Mouse (Mus musculus): ENCODE measurements around the gene Ajm1. TPM values are rescaled to one million over a fixed set of nuclear protein-coding genes. Genes with fewer than 3 reads are reported as not detected.
A peak's percentile ranks its signal among the peaks of the same experiment; 100 is the strongest.

Gene Ajm1
- total and polyA plus RNA-seq, 2 experiments from 2014 or later, result 13.7 to 16.0 TPM

DNA sequence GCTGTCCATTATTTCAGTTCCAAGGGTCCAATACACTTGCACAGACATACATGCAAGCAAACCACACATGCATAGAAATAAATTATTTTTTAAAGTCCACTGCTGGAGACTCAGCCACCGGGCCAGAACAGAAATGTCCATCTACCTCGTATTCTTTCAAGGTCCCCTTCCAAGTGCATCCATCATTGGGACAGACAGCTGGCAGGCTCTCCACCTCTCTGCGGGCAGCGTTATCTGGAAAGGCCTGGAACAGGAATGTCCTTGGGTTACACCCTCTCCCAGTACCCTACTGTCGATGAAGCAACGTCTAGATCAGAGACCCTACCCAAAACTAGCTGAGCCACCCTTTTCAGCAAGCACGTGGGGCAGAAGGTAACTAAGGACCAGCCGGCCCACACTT is 45.0 kb downstream of the Ajm1 start:
- no peaks in the 10 kb centered on the region for H3K4me1 ChIP-seq (ENCODE audit: insufficient read depth)
- H3K4me3 ChIP-seq (ENCODE audit: low read depth, low read length), result no peak overlapping the region
- ATAC-seq, result no peak

DNA sequence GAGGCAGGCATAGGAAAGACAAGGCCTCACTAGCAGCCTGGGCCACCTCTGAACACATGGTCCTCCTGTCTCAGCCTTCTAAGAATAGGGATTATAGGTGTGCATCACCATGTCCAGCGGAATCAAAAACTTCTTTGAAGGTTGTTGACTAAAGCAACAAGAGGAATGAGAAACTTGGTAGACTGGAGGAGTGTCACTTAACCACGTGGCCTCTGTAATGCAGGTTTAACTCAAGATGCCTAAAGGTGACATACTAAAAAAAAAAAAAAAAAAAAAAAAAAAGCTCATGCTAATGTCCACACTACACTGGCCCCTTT is 46.7 kb downstream of the Ajm1 start:
- Histone ChIP-seq H3K9me3 (ENCODE audit: low read length) (no peaks in the 10 kb centered on the region), H3K36me3 (ENCODE audit: insufficient read depth) (peaks cover 14% of the 10 kb centered on the region), H3K9ac (no peak overlapping the region), H3K27me3 (ENCODE audit: insufficient read depth, low read length) (no peaks in the 10 kb centered on the region), H3K4me1 (ENCODE audit: insufficient read depth) (no peaks in the 10 kb centered on the region), H3K27ac (ENCODE audit: low read depth, low read length) (no peak overlapping the region), H3K4me2 (ENCODE audit: low read depth) (no peak overlapping the region), H3K4me3 (ENCODE audit: low read depth, low read length) (no peak overlapping the region)
- no peak for DNase-seq
- TF ChIP-seq CTCF (IDR thresholded peaks at IDR 0.05; ENCODE audit: low read depth), result no peak
- WGBS, result 98% methylated on average over 2 of the region's 2 CpGs
- no peak for ATAC-seq

More for the DNA sequence above, 45.0 kb downstream of the Ajm1 start:
- no peaks in the 10 kb centered on the region for H3K27me3 ChIP-seq (ENCODE audit: insufficient read depth, low read length)
- DNase-seq, result no peak
- H3K27ac ChIP-seq (ENCODE audit: low read depth, low read length), result no peak overlapping the region
- no peaks in the 10 kb centered on the region for H3K9me3 ChIP-seq (ENCODE audit: low read length)
- TF ChIP-seq CTCF (IDR thresholded peaks at IDR 0.05; ENCODE audit: low read depth), result no peak
- no peak overlapping the region for H3K9ac ChIP-seq
- peaks cover 7% of the 10 kb centered on the region; the same call in 1 of the 2 replicates for H3K36me3 ChIP-seq (ENCODE audit: insufficient read depth)
- no peak overlapping the region for H3K4me2 ChIP-seq (ENCODE audit: low read depth)
- 96% methylated on average over 8 of the region's 8 CpGs for WGBS

DNA sequence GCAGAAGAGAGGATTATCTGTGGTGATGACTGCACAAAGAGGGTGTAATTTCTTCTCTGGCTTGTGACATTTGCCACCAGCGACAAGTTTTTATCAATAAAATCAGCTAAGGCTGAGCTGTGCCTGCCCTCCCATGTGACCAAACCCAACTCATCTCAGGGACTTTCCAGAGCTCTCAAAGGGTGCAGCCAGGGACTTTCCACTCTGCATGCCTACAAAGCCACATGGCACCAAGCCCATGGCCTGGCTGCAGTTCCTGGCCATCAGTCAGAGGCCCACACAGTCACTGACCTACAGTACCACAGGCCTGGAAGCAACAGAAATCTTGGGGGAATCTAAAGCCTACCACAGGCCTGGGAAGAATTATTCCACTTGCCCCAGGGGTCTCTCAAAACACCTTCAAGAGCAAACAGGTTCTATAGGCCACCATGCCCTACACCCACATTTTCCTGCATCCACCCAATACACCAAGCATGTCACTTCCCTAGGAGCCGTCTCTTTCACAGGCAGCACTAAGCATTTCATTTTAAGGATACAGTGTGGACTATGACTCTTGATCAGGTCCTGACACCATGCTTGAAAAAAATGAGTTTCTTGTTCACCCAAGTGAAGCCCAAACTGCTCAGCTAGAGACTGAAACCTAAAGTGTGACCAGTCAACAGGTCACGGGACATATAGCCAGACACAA is 47.2 kb downstream of the Ajm1 start:
- Histone ChIP-seq H3K4me2 (ENCODE audit: low read depth) (no peak overlapping the region), H3K9ac (no peak overlapping the region), H3K4me3 (ENCODE audit: low read depth, low read length) (no peak overlapping the region), H3K27ac (ENCODE audit: low read depth, low read length) (no peak overlapping the region), H3K4me1 (ENCODE audit: insufficient read depth) (no peaks in the 10 kb centered on the region), H3K36me3 (ENCODE audit: insufficient read depth) (peaks cover 16% of the 10 kb centered on the region), H3K27me3 (ENCODE audit: insufficient read depth, low read length) (no peaks in the 10 kb centered on the region), H3K9me3 (ENCODE audit: low read length) (no peaks in the 10 kb centered on the region)
- 0 out of 2 replicates have a peak, but pooled peaks have one; percentile 29 for ATAC-seq
- no peak for TF ChIP-seq CTCF (IDR thresholded peaks at IDR 0.05; ENCODE audit: low read depth)
- DNase-seq, result no peak
- WGBS, result 92% methylated on average over 3 of the region's 3 CpGs

DNA sequence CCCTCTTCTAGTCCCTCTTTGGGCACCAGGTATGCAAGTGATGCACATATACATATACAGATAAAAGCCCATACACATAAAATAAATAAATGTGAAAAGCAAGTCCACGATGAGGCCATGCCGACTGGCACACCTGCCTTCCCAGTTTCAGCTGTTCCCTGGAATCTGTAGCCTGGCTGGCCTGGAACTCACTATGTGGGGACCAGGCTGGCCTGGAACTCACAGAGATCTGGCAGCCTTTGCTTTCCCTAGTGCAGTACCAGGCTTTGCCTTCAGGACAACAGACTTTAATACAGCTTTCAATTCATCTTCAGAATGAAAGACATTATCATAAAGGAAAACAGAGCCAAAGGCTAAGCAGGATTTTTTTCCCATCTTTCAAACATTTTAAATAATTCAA is 47.9 kb downstream of the Ajm1 start:
- no peak overlapping the region for H3K4me2 ChIP-seq (ENCODE audit: low read depth)
- H3K9me3 ChIP-seq (ENCODE audit: low read length), result no peaks in the 10 kb centered on the region
- ATAC-seq (no peak), DNase-seq (no peak)
- no peak for TF ChIP-seq CTCF (IDR thresholded peaks at IDR 0.05; ENCODE audit: low read depth)
- H3K27me3 ChIP-seq (ENCODE audit: insufficient read depth, low read length), result no peaks in the 10 kb centered on the region
- H3K9ac ChIP-seq, result no peak overlapping the region
- no peak overlapping the region for H3K27ac ChIP-seq (ENCODE audit: low read depth, low read length)
- no peak overlapping the region for H3K4me3 ChIP-seq (ENCODE audit: low read depth, low read length)
- no peaks in the 10 kb centered on the region for H3K4me1 ChIP-seq (ENCODE audit: insufficient read depth)
- peaks cover 22% of the 10 kb centered on the region for H3K36me3 ChIP-seq (ENCODE audit: insufficient read depth)
- 97% methylated on average over 2 of the region's 2 CpGs for WGBS

DNA sequence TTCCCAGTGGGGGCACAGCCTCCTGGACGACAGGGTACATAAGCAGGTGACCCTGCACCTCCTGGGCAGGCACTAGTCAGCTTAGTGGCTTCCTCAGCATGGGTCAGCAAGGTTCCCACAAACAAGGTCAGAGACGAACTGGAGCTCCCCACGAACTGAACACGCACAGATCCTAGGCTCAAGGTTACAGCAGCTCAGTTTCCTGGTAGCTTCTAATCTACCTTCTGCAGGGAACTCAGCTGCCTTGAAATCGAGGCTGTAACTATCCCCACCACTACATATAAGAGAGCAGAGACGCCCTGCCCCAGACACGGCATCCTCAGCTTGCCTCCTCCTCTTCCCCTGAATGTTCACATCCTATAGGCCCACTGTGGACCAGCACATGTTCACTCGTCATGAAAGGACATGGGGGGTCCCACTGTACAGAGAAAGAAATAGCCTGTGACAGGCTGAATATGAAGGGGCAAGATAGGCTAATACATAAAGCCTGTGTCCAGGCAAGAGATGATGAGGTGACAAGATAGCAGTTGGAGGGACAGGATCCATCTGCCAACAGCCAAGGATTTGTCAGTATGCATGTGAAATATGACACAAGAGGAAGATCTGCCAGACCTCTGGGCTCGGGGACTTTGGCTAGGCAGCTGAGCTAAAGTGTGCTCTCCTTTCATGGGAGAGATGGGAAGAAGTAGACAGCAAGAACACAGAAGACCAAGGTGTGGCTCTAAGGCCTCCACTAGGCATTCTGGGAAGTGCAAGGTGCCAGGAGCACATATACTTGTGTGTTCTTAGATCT is 54.9 kb downstream of the Ajm1 start:
- Histone ChIP-seq H3K27me3 (ENCODE audit: insufficient read depth, low read length) (no peaks in the 10 kb centered on the region), H3K27ac (ENCODE audit: low read depth, low read length) (no peak overlapping the region), H3K4me2 (ENCODE audit: low read depth) (no peak overlapping the region), H3K4me3 (ENCODE audit: low read depth, low read length) (no peak overlapping the region), H3K9me3 (ENCODE audit: low read length) (no peaks in the 10 kb centered on the region), H3K9ac (no peak overlapping the region), H3K4me1 (ENCODE audit: insufficient read depth) (no peaks in the 10 kb centered on the region), H3K36me3 (ENCODE audit: insufficient read depth) (peaks cover 64% of the 10 kb centered on the region)
- ATAC-seq, result no peak
- TF ChIP-seq CTCF (IDR thresholded peaks at IDR 0.05; ENCODE audit: low read depth), result no peak
- WGBS, result 93% methylated on average over 9 of the region's 9 CpGs
- DNase-seq, result no peak

Other genes with a start within 250 kb of the Ajm1 start
Only the 30 nearest of the 34 such genes appear.
- gene Uap1l1, start 216.1 kb downstream of the Ajm1 start, total RNA-seq (2014; rRNA removed), result 4.1 and 5.2 TPM in 2 replicates
- 10.4 and 11.9 TPM in 2 replicates for gene Uap1l1, start 216.1 kb downstream of the Ajm1 start, polyA plus RNA-seq (2015; fragmentation: Nextera tagmentation; extraction: Ambion mirVana)
- 13.2 and 13.9 TPM in 2 replicates for gene Sapcd2, start 209.4 kb downstream of the Ajm1 start, total RNA-seq (2014; rRNA removed)
- gene Sapcd2, start 209.4 kb downstream of the Ajm1 start, polyA plus RNA-seq (2015; fragmentation: Nextera tagmentation; extraction: Ambion mirVana), result 9.5 and 12.7 TPM in 2 replicates
- gene Entpd2, start 185.9 kb downstream of the Ajm1 start, total RNA-seq (2014; rRNA removed), result 8.2 and 13.5 TPM in 2 replicates
- 14.2 and 18.2 TPM in 2 replicates for gene Entpd2, start 185.9 kb downstream of the Ajm1 start, polyA plus RNA-seq (2015; fragmentation: Nextera tagmentation; extraction: Ambion mirVana)
- 179 and 188 TPM in 2 replicates for gene Npdc1, start 182.4 kb downstream of the Ajm1 start, total RNA-seq (2014; rRNA removed)
- gene Npdc1, start 182.4 kb downstream of the Ajm1 start, polyA plus RNA-seq (2015; fragmentation: Nextera tagmentation; extraction: Ambion mirVana), result 413 and 442 TPM in 2 replicates
- 1.3 TPM in 1 of 2 replicates, not detected in the other for gene Fut7, start 158.5 kb downstream of the Ajm1 start, total RNA-seq (2014; rRNA removed)
- gene Fut7, start 158.5 kb downstream of the Ajm1 start, polyA plus RNA-seq (2015; fragmentation: Nextera tagmentation; extraction: Ambion mirVana), result 0.17 and 0.23 TPM in 2 replicates
- gene Abca2, start 153.1 kb downstream of the Ajm1 start, total RNA-seq (2014; rRNA removed), result 51.5 and 67.4 TPM in 2 replicates
- gene Abca2, start 153.1 kb downstream of the Ajm1 start, polyA plus RNA-seq (2015; fragmentation: Nextera tagmentation; extraction: Ambion mirVana), result 8.8 and 10.5 TPM in 2 replicates
- 0.48 TPM in 1 of 2 replicates, not detected in the other for gene Clic3, start 124.9 kb downstream of the Ajm1 start, total RNA-seq (2014; rRNA removed)
- 2.5 and 3.6 TPM in 2 replicates for gene Clic3, start 124.9 kb downstream of the Ajm1 start, polyA plus RNA-seq (2015; fragmentation: Nextera tagmentation; extraction: Ambion mirVana)
- 154 and 164 TPM in 2 replicates for gene Paxx, start 120.7 kb downstream of the Ajm1 start, total RNA-seq (2014; rRNA removed)
- 151 and 154 TPM in 2 replicates for gene Paxx, start 120.7 kb downstream of the Ajm1 start, polyA plus RNA-seq (2015; fragmentation: Nextera tagmentation; extraction: Ambion mirVana)
- 1,270 and 1,729 TPM in 2 replicates for gene Ptgds, start 111.7 kb downstream of the Ajm1 start, total RNA-seq (2014; rRNA removed)
- gene Ptgds, start 111.7 kb downstream of the Ajm1 start, polyA plus RNA-seq (2015; fragmentation: Nextera tagmentation; extraction: Ambion mirVana), result 1,561 and 1,919 TPM in 2 replicates
- gene Lcn12, start 87.8 kb downstream of the Ajm1 start, total RNA-seq (2014; rRNA removed), result not detected in 2 replicates
- gene Lcn12, start 87.8 kb downstream of the Ajm1 start, polyA plus RNA-seq (2015; fragmentation: Nextera tagmentation; extraction: Ambion mirVana), result not detected in 2 replicates
- gene Fbxw5, start 81.0 kb downstream of the Ajm1 start, total RNA-seq (2014; rRNA removed), result 120 and 140 TPM in 2 replicates
- gene Fbxw5, start 81.0 kb downstream of the Ajm1 start, polyA plus RNA-seq (2015; fragmentation: Nextera tagmentation; extraction: Ambion mirVana), result 93.8 and 116 TPM in 2 replicates
- gene C8g, start 80.0 kb downstream of the Ajm1 start, total RNA-seq (2014; rRNA removed), result 0.85 and 2.4 TPM in 2 replicates
- gene C8g, start 80.0 kb downstream of the Ajm1 start, polyA plus RNA-seq (2015; fragmentation: Nextera tagmentation; extraction: Ambion mirVana), result 4.0 and 4.3 TPM in 2 replicates
- 8.0 and 9.6 TPM in 2 replicates for gene Traf2, start 34.8 kb downstream of the Ajm1 start, total RNA-seq (2014; rRNA removed)
- 7.8 and 9.2 TPM in 2 replicates for gene Traf2, start 34.8 kb downstream of the Ajm1 start, polyA plus RNA-seq (2015; fragmentation: Nextera tagmentation; extraction: Ambion mirVana)
- gene Edf1, start 23.9 kb downstream of the Ajm1 start, total RNA-seq (2014; rRNA removed), result 151 and 174 TPM in 2 replicates
- 368 and 392 TPM in 2 replicates for gene Edf1, start 23.9 kb downstream of the Ajm1 start, polyA plus RNA-seq (2015; fragmentation: Nextera tagmentation; extraction: Ambion mirVana)
- gene Mamdc4, start 6.9 kb downstream of the Ajm1 start, total RNA-seq (2014; rRNA removed), result 1.0 and 9.0 TPM in 2 replicates
- 0.21 and 0.26 TPM in 2 replicates for gene Mamdc4, start 6.9 kb downstream of the Ajm1 start, polyA plus RNA-seq (2015; fragmentation: Nextera tagmentation; extraction: Ambion mirVana)
- 33.7 and 43.2 TPM in 2 replicates for gene Phpt1, start 6.5 kb downstream of the Ajm1 start, total RNA-seq (2014; rRNA removed)
- gene Phpt1, start 6.5 kb downstream of the Ajm1 start, polyA plus RNA-seq (2015; fragmentation: Nextera tagmentation; extraction: Ambion mirVana), result 171 and 185 TPM in 2 replicates
- gene Rabl6, start 26.8 kb upstream of the Ajm1 start, total RNA-seq (2014; rRNA removed), result 68.2 and 79.3 TPM in 2 replicates
- 51.8 and 54.9 TPM in 2 replicates for gene Rabl6, start 26.8 kb upstream of the Ajm1 start, polyA plus RNA-seq (2015; fragmentation: Nextera tagmentation; extraction: Ambion mirVana)
- gene Ccdc183, start 35.9 kb upstream of the Ajm1 start, total RNA-seq (2014; rRNA removed), result not detected in 2 replicates
- 0.36 TPM in 2 replicates for gene Ccdc183, start 35.9 kb upstream of the Ajm1 start, polyA plus RNA-seq (2015; fragmentation: Nextera tagmentation; extraction: Ambion mirVana)
- 39.4 and 49.5 TPM in 2 replicates for gene Tmem141, start 40.2 kb upstream of the Ajm1 start, total RNA-seq (2014; rRNA removed)
- gene Tmem141, start 40.2 kb upstream of the Ajm1 start, polyA plus RNA-seq (2015; fragmentation: Nextera tagmentation; extraction: Ambion mirVana), result 41.9 and 42.7 TPM in 2 replicates
- 3.3 and 4.7 TPM in 2 replicates for gene Fcna, start 46.3 kb upstream of the Ajm1 start, total RNA-seq (2014; rRNA removed)
- gene Fcna, start 46.3 kb upstream of the Ajm1 start, polyA plus RNA-seq (2015; fragmentation: Nextera tagmentation; extraction: Ambion mirVana), result 5.2 and 6.7 TPM in 2 replicates
- not detected in 2 replicates for gene Lcn8, start 71.4 kb upstream of the Ajm1 start, total RNA-seq (2014; rRNA removed)
- not detected in 2 replicates for gene Lcn8, start 71.4 kb upstream of the Ajm1 start, polyA plus RNA-seq (2015; fragmentation: Nextera tagmentation; extraction: Ambion mirVana)
- not detected in 2 replicates for gene Lcn5, start 76.2 kb upstream of the Ajm1 start, total RNA-seq (2014; rRNA removed)
- not detected in 2 replicates for gene Lcn5, start 76.2 kb upstream of the Ajm1 start, polyA plus RNA-seq (2015; fragmentation: Nextera tagmentation; extraction: Ambion mirVana)
- not detected in 2 replicates for gene Lcn6, start 95.0 kb upstream of the Ajm1 start, total RNA-seq (2014; rRNA removed)
- not detected in 2 replicates for gene Lcn6, start 95.0 kb upstream of the Ajm1 start, polyA plus RNA-seq (2015; fragmentation: Nextera tagmentation; extraction: Ambion mirVana)
- not detected in 2 replicates for gene Lcn10, start 101.0 kb upstream of the Ajm1 start, total RNA-seq (2014; rRNA removed)
- not detected in 2 replicates for gene Lcn10, start 101.0 kb upstream of the Ajm1 start, polyA plus RNA-seq (2015; fragmentation: Nextera tagmentation; extraction: Ambion mirVana)
- not detected in 2 replicates for gene Obp2a, start 118.3 kb upstream of the Ajm1 start, total RNA-seq (2014; rRNA removed)
- gene Obp2a, start 118.3 kb upstream of the Ajm1 start, polyA plus RNA-seq (2015; fragmentation: Nextera tagmentation; extraction: Ambion mirVana), result not detected in 2 replicates
- 43.4 and 50.5 TPM in 2 replicates for gene Bmyc, start 125.0 kb upstream of the Ajm1 start, total RNA-seq (2014; rRNA removed)
- 194 and 195 TPM in 2 replicates for gene Bmyc, start 125.0 kb upstream of the Ajm1 start, polyA plus RNA-seq (2015; fragmentation: Nextera tagmentation; extraction: Ambion mirVana)
- not detected in 2 replicates for gene Obp2b, start 155.3 kb upstream of the Ajm1 start, total RNA-seq (2014; rRNA removed)
- not detected in 2 replicates for gene Obp2b, start 155.3 kb upstream of the Ajm1 start, polyA plus RNA-seq (2015; fragmentation: Nextera tagmentation; extraction: Ambion mirVana)
- not detected in 2 replicates for gene Lcn3, start 183.8 kb upstream of the Ajm1 start, total RNA-seq (2014; rRNA removed)
- not detected in 2 replicates for gene Lcn3, start 183.8 kb upstream of the Ajm1 start, polyA plus RNA-seq (2015; fragmentation: Nextera tagmentation; extraction: Ambion mirVana)
- gene Lcn11, start 195.3 kb upstream of the Ajm1 start, total RNA-seq (2014; rRNA removed), result not detected in 2 replicates
- gene Lcn11, start 195.3 kb upstream of the Ajm1 start, polyA plus RNA-seq (2015; fragmentation: Nextera tagmentation; extraction: Ambion mirVana), result not detected in 2 replicates
- not detected in 2 replicates for gene Gm13539, start 200.5 kb upstream of the Ajm1 start, total RNA-seq (2014; rRNA removed)
- not detected in 2 replicates for gene Gm13539, start 200.5 kb upstream of the Ajm1 start, polyA plus RNA-seq (2015; fragmentation: Nextera tagmentation; extraction: Ambion mirVana)

All from forebrain, postnatal 0 days (tissue).